Mouse (Mus musculus): ENCODE results near the gene Chpt1. TPM values are rescaled to one million over a fixed set of nuclear protein-coding genes. Genes with fewer than 3 reads are reported as not detected.
"Not testable (repeated sequence)": the region's sequence is repeated elsewhere in the genome, so short reads cannot be mapped to it uniquely, and the experiment has no call there.

Gene Chpt1
- total RNA-seq, 2 experiments from 2014 or later, result 1.7 to 20.5 TPM

DNA sequence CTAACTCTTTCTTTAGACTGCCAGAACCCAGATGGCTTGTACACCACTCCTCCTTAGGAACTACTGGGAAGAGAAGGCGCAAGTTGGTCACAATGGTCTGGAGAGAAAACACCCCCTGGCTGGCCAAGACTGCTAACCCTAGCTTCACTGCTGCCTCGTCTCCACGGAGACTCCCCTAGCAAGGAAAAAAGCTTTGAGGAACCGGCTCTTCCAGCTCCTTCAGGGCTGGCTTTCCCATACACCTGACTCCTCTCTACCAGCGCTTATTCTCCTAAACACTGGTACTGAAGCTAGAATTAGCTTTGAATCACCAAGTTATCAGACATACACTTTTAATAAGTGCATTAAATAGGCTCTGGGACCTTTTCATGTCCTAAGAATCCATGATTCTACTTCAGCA is 3.9 kb downstream of the Chpt1 start:
- no peak for ATAC-seq (replicated peaks; ENCODE audit: low FRiP score, poor library complexity, severe bottlenecking)

DNA sequence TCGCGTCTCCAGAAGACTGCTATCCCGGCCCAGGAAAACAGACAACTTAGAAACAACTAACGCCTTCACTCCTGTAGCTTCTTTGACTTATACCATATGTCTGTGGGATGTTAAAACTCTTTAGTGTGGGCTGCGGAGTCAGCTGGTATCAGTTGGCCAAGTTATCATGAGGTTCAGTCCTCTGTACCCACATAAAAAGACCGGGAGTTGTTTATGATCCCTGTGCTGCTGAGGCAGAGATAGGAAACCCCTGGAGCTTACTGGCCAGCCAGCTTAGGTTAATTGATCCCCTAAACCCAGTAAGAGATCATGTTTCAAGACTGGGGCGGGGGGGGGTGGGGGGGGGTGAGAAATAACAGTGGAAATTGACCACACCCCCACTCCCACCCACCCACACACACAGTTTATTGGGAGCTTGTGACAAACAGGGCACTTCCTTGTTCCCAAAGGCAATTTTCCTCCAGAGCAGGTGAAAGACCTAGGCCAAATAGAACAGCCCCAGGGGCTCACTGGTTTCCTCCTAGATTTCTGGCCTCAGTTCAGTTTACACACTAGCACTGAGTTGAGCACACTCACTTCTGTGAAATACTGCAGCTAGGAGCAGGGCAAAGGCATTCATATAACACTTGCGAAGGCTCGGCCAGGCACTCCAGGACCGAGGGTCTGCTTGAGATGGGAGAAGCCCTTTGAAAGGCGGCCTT is 6.9 kb downstream of the Chpt1 start:
- ATAC-seq (replicated peaks; ENCODE audit: low FRiP score, poor library complexity, severe bottlenecking), result no peak

DNA sequence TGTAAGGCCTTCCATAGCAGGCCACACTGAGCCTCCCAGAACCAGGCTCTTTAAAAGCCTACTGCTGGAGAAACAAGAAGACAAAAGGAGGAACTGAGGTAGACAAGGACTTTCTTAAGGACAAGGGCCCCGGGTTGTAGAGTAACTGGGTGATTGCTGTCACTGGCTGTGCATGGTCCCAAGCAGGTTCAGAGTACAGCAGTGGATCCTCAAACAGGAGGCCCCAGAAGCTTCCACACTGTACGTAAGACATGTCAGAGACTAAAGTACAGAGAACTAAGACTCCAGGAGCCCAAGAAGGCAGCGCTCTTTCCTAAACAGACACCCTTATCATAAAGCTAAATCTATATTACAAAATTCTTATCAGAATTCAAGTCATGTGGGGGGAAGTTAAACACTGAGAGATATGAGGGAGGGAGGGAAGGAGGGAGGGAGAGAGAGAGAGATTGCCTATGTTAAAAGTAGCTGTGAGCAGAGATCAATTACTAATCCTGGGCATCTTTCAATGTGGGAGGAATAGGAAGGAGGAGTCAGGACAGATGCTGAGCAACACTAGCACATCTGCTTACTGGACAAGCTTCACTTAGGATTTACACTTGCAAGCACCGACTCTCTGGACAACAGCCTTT is 8.8 kb downstream of the Chpt1 start:
- ATAC-seq (replicated peaks; ENCODE audit: low FRiP score, poor library complexity, severe bottlenecking), result no peak

DNA sequence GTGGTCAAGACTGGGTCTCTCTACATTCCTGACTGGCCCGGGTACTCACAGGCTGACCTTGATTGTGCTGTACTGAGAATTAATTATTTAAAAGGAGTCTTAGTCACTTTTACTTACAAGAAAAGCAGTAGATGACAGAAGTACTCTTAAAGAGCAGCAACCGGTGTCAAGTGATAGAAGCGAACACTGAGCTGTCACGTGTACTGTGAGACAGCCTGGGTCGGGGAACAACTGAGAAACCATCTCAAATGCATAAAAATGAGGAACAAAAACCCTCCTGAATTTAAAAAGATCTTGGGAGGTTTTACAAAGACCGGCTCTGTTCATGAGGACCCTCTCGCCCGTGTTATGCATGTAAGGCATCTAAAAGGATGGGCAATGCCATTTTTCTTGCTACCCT is 11.2 kb downstream of the Chpt1 start:
- ATAC-seq (replicated peaks; ENCODE audit: low FRiP score, poor library complexity, severe bottlenecking), result no peak

DNA sequence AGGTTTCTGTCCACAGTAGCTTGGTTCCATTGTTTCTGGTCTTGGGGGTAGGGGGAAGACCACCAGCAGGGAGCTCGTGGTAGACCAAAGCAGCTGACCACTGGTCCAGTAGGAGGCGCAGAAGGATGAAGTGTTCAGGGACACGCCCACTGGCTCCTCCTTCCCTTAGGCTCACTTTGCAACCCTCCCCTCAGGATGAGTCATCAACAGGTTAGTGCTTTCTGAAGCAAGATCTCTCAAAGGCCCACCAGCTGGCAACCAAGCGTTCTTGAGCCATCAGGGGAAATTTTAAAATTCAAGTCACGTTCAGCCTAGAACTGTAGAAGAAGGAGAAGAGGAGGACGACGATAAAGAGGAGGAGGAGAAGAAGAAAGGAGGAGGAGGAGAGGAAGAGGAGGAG is 12.2 kb downstream of the Chpt1 start:
- no peak for ATAC-seq (replicated peaks; ENCODE audit: low FRiP score, poor library complexity, severe bottlenecking)

DNA sequence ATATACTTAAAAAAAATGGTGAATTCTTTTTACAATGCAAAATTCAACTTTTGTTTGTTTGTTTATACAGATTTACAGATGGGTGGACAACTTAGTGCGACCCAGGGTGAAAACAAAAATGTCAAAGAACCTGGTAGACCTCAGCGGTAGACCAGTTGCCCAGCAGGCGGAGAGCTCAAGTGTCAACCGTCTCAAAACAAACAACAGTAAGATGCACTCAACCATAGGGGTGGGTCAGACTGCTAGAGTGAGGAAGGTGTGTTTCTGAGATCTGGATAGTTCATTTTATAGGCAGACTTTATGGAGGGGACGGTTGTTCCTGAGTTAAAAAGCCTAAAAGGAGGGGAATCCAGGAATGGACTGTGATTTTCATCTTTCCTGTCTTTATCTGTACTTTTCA is 15.2 kb downstream of the Chpt1 start:
- ATAC-seq (replicated peaks; ENCODE audit: low FRiP score, poor library complexity, severe bottlenecking), result no peak

DNA sequence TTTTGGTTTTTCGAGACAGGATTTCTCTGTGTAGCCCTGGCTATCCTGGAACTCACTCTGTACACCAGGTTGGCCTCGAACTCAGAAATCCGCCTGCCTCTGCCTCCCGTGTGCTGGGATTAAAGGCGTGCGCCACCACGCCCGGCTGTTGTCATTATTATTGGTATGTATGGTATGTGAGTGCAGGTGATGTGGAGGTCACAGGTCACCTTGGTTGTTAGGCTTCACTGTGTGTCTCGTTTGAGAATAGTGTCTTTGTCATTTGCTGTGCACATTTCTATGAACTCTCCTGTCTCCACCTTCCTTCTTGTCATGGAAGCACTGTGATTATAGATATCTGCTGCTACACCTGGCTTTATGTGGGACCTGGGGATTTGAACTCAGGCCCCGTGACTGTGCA is 21.0 kb downstream of the Chpt1 start:
- not testable (repeated sequence) for ATAC-seq (replicated peaks; ENCODE audit: low FRiP score, poor library complexity, severe bottlenecking)

DNA sequence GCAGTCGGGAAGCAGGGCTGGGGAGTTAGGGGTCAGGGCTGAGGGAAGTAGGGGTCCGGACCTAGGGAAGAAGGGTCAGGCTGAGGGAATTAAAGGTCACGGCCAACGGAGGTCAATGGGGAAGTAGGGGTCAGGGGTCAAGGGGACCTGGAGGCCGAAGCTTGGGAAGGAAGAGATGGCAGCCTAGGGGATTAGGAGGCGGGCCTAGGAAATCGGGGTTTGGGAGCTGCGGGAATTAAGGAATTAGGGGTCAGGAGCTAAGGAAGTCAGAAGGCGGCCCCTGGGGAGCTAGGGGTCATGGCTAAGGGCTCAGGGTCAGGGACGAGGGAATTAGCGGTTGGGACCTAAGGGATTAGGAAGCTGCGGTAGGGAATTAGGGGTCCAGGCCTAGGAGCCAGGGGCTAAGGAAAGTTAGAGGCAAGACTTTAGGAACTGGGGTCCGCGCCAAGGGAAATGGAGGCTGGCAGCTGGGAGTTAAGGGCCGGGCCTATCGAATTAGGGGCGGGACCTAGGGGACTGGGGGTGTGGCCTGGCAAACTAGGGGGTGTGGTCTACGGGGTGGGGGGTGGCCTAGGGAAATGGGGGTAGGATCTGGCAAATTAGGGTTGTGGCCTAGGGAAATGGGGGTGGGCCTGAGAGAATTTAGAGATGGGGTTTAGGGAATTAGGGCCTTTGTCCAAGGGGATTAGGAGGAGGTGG is 43.6 kb downstream of the Chpt1 start:
- ATAC-seq (replicated peaks; ENCODE audit: low FRiP score, poor library complexity, severe bottlenecking), result no peak

DNA sequence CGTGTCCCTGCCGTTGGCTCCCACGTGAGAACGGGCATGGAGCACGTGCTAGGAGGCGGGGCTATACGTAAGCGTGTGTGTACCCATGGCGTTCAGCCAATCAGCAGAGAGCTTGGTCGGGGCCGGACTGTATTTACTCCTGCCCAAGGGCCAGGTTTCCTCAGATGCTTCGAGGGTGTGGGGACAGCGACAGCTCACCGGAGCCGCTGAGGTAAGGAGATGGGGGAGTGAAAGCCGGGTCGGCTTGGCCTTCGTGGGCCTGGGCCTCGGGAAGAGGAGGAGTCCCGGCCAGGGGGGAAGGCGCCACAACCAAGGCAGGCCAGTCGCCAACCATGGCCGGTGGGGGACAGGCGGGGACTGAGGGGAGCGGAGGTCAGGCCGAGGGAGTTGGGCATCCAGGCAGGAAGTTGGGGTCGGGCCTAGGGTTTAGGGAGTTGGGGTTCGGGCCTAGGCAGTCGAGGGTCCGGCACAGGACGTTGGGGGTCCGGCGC is 44.3 kb downstream of the Chpt1 start, which contains the start of gene Sycp3:
TSS of gene Sycp3 (plus strand) at position 68 of the 491 bp plus-strand sequence.
- no peak for ATAC-seq (replicated peaks; ENCODE audit: low FRiP score, poor library complexity, severe bottlenecking)

DNA sequence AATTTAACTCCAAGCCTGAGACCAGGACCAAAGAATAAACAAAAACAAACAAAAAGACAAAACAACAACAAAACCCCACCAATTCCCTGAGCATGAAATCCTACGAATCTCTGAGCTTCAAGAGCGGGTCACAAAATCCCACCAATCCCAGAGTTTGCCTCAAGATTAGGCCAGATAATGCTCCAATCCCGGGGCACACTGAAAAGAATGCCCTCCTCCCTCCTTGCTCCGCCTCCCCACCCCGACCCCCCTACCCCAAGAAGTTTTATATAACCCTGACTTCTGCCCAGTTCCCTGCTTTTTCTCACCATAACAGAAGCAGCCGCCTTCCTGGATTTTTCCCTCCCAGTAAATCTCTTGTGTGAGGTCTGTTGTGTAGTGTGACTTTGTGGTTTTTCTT is 46.1 kb downstream of the Chpt1 start:
- no peak for ATAC-seq (replicated peaks; ENCODE audit: low FRiP score, poor library complexity, severe bottlenecking)

DNA sequence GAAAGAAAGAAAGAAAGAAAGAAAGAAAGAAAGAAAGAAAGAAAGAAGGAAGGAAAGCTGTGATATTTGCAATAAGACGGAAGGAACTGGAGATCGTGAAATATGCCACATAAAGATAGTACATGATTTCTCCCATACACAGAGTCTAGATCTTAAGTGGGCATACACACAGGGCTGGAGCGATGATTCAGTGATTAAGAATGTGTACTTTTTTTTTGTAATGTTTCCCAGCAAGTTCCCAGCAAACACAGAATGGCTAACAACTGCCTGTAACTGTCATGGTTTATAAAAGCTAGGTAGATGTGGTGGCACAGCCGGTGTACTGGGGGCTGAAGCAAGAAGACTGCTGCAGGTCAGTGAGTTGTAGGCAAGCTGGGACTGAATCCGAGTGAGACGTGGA is 51.9 kb downstream of the Chpt1 start:
- no peak for ATAC-seq (replicated peaks; ENCODE audit: low FRiP score, poor library complexity, severe bottlenecking)

DNA sequence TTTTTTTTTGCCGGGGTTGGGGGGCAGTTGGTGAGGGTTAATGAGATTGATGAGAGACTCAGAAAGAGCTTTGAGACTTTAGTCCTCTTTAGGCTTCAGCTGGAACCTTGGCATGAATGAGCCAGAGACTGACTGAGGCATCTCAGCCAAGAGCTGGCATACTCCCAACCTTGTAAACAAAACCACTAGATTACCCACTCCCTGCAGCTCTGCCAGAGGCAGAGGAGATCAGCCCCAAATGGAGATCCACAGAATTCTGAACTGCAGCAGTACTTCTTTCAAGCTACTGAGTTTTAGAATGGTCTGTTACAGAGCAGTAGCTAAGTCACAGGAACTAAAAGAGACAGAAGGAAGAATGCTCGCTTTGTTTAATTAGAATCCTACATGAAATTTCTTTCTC is 52.7 kb downstream of the Chpt1 start:
- ATAC-seq (replicated peaks; ENCODE audit: low FRiP score, poor library complexity, severe bottlenecking), result no peak

DNA sequence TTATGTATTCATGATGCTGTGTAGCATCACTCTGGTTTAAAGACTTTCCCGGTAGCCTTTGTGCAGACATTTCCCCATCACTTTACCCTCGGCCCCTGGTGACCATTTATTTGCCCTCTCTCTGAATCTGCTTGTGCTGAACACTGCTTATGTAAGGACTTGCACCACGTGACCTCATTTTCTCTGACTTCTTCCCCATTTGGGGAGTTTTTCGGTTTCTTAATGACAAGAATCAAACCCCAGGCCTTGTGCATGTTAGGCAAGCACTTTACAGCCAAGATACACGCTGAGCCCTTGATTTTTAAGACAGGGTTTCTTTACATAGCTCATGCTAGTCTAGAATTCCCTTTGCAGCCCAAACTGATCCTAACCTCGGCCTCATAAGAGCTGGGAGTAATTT is 62.6 kb downstream of the Chpt1 start:
- no peak for ATAC-seq (replicated peaks; ENCODE audit: low FRiP score, poor library complexity, severe bottlenecking)

DNA sequence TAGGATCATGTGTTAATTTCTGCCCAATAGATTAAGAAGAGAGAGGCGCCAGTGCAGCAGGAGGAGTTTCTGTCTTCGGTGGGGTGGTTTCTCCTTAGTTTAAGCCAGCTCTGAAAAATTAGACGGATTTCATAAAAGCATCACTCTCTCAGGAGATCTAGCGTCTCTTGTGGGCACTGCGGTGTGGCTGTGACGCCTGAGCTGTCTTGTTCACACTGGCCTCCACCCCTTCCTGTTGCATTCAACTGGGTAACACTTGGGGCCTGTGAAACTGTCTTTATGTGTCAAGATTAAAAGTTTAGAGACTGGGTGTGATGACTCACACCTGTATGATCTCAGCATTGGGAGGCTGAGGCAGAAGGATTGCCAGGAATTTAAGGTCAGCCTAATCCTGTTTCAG is 75.9 kb downstream of the Chpt1 start:
- no peak for ATAC-seq (replicated peaks; ENCODE audit: low FRiP score, poor library complexity, severe bottlenecking)

DNA sequence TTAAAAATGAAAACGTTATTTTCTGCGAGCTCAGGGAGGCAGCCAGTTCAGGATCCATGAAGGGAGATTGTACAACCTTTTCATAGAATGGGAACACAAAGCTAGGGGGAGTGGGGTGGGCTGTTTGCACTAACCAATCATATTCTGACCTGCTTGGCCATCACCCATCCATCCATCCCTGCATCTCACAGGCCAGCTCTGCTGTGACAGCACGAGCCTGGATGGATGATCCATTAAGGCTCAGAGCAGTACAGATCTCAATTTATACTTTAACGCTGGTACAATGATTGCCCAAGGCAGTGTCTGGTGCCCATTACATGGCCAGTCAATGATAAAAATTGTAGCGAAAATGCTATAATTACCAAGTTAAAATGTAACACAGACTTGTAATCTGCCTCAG is 77.0 kb downstream of the Chpt1 start:
- no peak for ATAC-seq (replicated peaks; ENCODE audit: low FRiP score, poor library complexity, severe bottlenecking)

DNA sequence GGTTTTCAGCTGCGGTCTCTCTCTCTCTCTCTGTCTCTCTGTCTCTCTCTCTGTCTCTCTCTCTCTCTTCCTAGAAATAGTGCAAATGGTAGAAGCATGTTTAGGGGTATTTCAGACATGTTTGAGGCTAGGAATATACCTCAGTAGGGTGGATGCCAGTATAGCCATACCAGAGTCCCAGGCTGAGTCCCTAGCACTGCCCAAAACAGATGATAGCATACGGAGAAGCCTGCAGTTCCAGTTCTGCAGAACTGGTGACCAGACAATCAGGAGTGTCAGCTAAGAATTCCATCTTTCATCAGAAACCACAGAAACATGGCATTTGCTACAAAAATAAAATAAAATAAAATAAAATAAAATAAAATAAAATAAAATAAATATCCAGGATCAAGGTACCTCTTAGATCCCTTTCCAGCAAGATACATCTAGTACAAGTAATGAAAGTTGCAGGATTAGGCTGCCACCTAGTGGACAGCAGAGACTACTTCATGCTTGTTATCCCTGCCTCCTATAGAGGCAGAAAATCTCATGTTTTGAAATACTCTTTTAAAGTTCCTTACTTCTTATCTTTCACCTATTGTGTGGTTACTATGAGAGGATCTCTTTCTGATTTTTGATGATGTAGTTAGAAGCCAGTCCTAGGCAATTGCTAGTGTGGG is 77.6 kb downstream of the Chpt1 start:
- 0 out of 2 replicates have a peak, but pooled peaks have one; percentile 57 for ATAC-seq (replicated peaks; ENCODE audit: low FRiP score, poor library complexity, severe bottlenecking)

DNA sequence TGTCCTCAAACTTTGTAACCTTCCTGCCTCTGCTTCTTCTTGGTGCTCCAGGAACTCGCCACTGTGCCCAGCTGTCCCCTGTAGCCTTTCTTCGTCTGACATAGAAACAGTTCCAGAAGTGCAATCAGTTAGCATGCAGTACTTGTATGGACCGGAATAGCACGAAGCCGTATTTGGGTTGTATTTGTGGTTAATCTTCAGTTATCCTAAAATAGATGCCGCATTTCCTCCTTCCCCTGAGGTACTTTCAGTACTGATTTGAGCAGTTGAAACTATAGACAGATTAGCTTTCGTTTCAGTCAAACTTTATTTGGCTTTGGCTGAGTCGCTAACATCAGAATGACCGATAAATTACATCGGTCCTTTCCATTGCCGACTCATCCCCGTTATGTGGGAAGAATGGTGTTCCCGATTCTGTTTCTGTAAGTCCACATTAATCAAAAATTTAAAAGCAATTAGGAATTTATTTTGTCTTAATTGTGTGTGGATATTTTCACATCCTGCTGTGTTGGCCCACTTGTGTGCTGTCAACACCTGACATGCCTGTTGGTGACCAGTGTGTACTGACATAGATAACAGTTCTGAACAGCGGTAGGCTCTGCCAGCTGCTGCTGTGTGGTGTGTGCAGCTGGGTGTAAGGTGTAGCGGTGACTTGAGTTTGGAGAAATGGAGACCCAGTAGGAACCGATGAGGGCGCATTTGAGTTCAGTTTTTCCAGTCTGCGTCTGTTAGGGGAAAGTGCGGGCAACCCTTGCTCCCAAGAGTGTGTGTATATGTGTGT is 83.0 kb downstream of the Chpt1 start:
- no peak for ATAC-seq (replicated peaks; ENCODE audit: low FRiP score, poor library complexity, severe bottlenecking)

DNA sequence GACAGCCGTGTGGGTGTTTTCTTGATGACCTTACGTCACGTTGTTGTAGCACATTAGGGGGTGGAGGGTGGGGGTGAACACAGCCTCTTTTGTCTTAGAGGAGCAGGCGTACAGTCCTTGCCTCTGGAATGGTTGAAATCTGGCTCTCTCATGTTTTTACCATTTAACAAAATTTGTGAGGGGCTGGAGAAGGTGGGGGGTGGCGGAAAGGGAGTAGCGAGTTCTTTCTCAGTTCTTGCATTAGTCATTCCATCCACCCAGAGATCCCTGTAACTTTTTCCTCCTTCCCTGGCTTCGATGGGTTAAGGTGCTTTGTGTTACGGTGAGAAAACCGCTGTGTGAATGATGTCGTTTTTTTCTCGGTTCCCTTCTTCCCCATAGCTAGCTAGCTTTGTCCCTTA is 83.7 kb downstream of the Chpt1 start:
- ATAC-seq (replicated peaks; ENCODE audit: low FRiP score, poor library complexity, severe bottlenecking), result no peak

DNA sequence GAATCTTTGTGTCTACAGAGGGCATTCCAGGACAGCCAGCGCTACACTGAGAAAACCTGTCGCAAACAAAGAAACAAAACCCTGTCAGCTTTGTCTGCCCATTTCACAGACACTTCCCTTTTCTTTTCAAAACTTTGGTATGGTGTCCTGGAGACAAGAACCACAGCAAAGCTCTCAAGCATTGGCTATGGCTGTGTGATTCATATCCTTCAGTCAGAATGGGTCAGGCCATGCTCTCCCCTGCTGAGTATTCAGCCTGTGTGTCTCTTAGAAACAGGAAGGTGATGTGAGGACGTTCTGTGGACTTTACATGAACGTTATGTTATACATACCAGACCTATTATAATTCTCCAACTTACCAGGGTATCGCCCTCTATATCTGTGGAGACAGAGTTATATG is 86.2 kb downstream of the Chpt1 start:
- ATAC-seq (replicated peaks; ENCODE audit: low FRiP score, poor library complexity, severe bottlenecking), result no peak
